Mouse (Mus musculus) limb, embryonic 15.5 days (tissue): Measurements from ENCODE around the gene Srp54a. TPM values are rescaled to one million over a fixed set of nuclear protein-coding genes. Genes with fewer than 3 reads are reported as not detected.
"Not testable (repeated sequence)": the region's sequence is repeated elsewhere in the genome, so short reads cannot be mapped to it uniquely, and the experiment has no call there.

Source experiments
- ATAC-seq: fragments of 200-750 bp; cut with Nextera tagmentation; 2 replicates; pipeline ENCODE4 v1.8.0; 2017; ENCODE audit warnings: low read depth, moderate TSS enrichment; ENCODE audit not compliant: insufficient number of reproducible peaks, low FRiP score, low TSS enrichment
- H3K27ac ChIP-seq: fragments of 300-500 bp; sonication (generic); 2 replicates; pipeline ENCODE4 v1.5.1; 2015; ENCODE audit warnings: moderate library complexity, mild to moderate bottlenecking, inconsistent platforms
- H3K27me3 ChIP-seq: fragments of 300-500 bp; sonication (generic); 2 replicates; pipeline ENCODE4 v1.6.1; 2015; ENCODE audit warnings: inconsistent platforms
- H3K36me3 ChIP-seq: fragments of 300-500 bp; sonication (generic); 2 replicates; pipeline ENCODE4 v1.6.1; 2015; ENCODE audit warnings: inconsistent platforms
- H3K4me1 ChIP-seq: fragments of 300-500 bp; sonication (generic); 2 replicates; pipeline ENCODE4 v1.6.1; 2015; ENCODE audit warnings: inconsistent platforms
- H3K4me2 ChIP-seq: fragments of 300-500 bp; sonication (generic); 2 replicates; pipeline ENCODE4 v1.6.1; 2015; ENCODE audit warnings: mild to moderate bottlenecking, inconsistent platforms
- H3K4me3 ChIP-seq: fragments of 300-500 bp; sonication (generic); 2 replicates; pipeline ENCODE4 v1.5.1; 2015; ENCODE audit warnings: mild to moderate bottlenecking, inconsistent platforms
- H3K9ac ChIP-seq: fragments of 300-500 bp; sonication (generic); 2 replicates; pipeline ENCODE4 v1.6.1; 2015; ENCODE audit warnings: inconsistent platforms
- H3K9me3 ChIP-seq: fragments of 300-500 bp; sonication (generic); 2 replicates; pipeline ENCODE4 v1.6.1; 2016; ENCODE audit warnings: inconsistent platforms
- WGBS: fragments of 180-500 bp; shearing (Covaris S2); methylation state at CpG from one replicate; pipeline ENCODE4 v1.1.7; 2015; 5-methylcytosine and 5-hydroxymethylcytosine counted together
- polyA plus RNA-seq: library from polyadenylated mRNA; unstranded; fragments of >200 nt; fragmentation: Nextera tagmentation; extraction: Ambion mirVana; gene quantifications from 2 replicates; pipeline ENCODE4 v1.2.1, GENCODE M21; 2015

Srp54a gene
- polyA plus RNA-seq: 196 and 204 TPM in 2 replicates

GRCm38 (mm10) chr12:55079726-55080600 is at the start of gene Srp54a, which contains the start of gene 2700097O09Rik:
Srp54a (plus strand) TSS chr12:55080262.
2700097O09Rik (minus strand) TSS chr12:55080110.
- H3K4me3 ChIP-seq: peak within 1 kb of the TSS; percentile 70
- peak within 1 kb of the TSS; percentile 82 for H3K9ac ChIP-seq
- H3K36me3 ChIP-seq, H3K27me3 ChIP-seq, H3K4me1 ChIP-seq, H3K9me3 ChIP-seq: not testable (repeated sequence)
- H3K4me2 ChIP-seq: peak within 1 kb of the TSS; percentile 54
- WGBS: under 1% methylated on average over 60 of the region's 60 CpGs
- peak within 1 kb of the TSS; percentile 92 for H3K27ac ChIP-seq
- peak; percentile 97 for ATAC-seq

DNA sequence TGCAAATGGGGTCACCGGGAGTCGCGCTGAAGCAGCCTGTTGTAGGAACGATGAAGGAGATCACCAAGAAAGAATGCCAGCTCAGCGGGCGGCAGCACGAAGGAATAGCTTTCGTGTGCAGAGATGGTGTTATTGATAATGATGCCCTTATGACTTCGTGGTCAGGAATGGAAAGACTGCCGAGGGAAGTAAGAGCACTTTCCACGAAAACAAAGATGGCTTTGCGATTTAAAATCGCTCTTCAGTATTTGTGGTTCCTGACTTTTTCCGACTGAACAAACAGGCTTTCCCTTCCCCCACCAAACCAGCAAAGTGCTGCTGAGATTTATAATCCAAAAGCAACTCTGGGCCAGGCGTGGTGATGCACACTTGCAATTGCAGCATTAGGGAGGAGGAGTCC is 39.1 kb upstream of the Srp54a start:
- WGBS: 66% methylated on average over 15 of the region's 15 CpGs
- peaks cover 10% of the 10 kb centered on the region; the same call in 1 of the 2 replicates for H3K36me3 ChIP-seq
- H3K9ac ChIP-seq: no peak overlapping the region

GRCm38 (mm10) chr12:55049731-55050353 is 30.2 kb upstream of the Srp54a start:
- ATAC-seq: no peak
- Histone ChIP-seq H3K27ac (no peak overlapping the region), H3K27me3 (no peaks in the 10 kb centered on the region), H3K36me3 (peaks cover 20% of the 10 kb centered on the region), H3K4me1 (no peaks in the 10 kb centered on the region), H3K4me2 (no peak overlapping the region), H3K9me3 (no peaks in the 10 kb centered on the region), H3K4me3 (no peak overlapping the region), H3K9ac (no peak overlapping the region)
- 86% methylated on average over 8 of the region's 8 CpGs for WGBS

More for the DNA sequence above, 39.1 kb upstream of the Srp54a start:
- no peak overlapping the region for H3K4me3 ChIP-seq
- no peaks in the 10 kb centered on the region for H3K4me1 ChIP-seq
- no peak for ATAC-seq
- no peaks in the 10 kb centered on the region for H3K9me3 ChIP-seq
- no peak overlapping the region for H3K27ac ChIP-seq
- H3K27me3 ChIP-seq: no peaks in the 10 kb centered on the region
- no peak overlapping the region for H3K4me2 ChIP-seq

- no peak overlapping the region for H3K27ac ChIP-seq
- H3K4me2 ChIP-seq: no peak overlapping the region
- no peaks in the 10 kb centered on the region for H3K4me1 ChIP-seq
- H3K9ac ChIP-seq: no peak overlapping the region
- H3K9me3 ChIP-seq: no peaks in the 10 kb centered on the region
- WGBS: 86% methylated on average over 8 of the region's 8 CpGs
- H3K27me3 ChIP-seq: no peaks in the 10 kb centered on the region
- H3K4me3 ChIP-seq: no peak overlapping the region
- peaks cover 9% of the 10 kb centered on the region for H3K36me3 ChIP-seq
- no peak for ATAC-seq
These were observed 28.6 kb upstream of the Srp54a start for GRCm38 (mm10) chr12:55051210-55052173.

GRCm38 (mm10) chr12:55053267-55053666 is 26.8 kb upstream of the Srp54a start:
- 0 out of 2 replicates have a peak, but pooled peaks cover under 1% of the 10 kb centered on the region for H3K36me3 ChIP-seq
- no peak overlapping the region for H3K27ac ChIP-seq
- ATAC-seq: no peak
- no peaks in the 10 kb centered on the region for H3K4me1 ChIP-seq
- H3K4me3 ChIP-seq: no peak overlapping the region
- H3K4me2 ChIP-seq: no peak overlapping the region
- H3K9ac ChIP-seq: no peak overlapping the region
- 88% methylated on average over 7 of the region's 7 CpGs for WGBS
- H3K9me3 ChIP-seq: no peaks in the 10 kb centered on the region
- H3K27me3 ChIP-seq: no peaks in the 10 kb centered on the region

GRCm38 (mm10) chr12:55054551-55055241 is 25.4 kb upstream of the Srp54a start:
- H3K9ac ChIP-seq: no peak overlapping the region
- no peak overlapping the region for H3K4me3 ChIP-seq
- no peak for ATAC-seq
- H3K9me3 ChIP-seq: no peaks in the 10 kb centered on the region
- H3K36me3 ChIP-seq: peaks cover 5% of the 10 kb centered on the region; the same call in 1 of the 2 replicates
- 69% methylated on average over 2 of the region's 2 CpGs for WGBS
- H3K27me3 ChIP-seq: no peaks in the 10 kb centered on the region
- no peak overlapping the region for H3K27ac ChIP-seq
- H3K4me2 ChIP-seq: no peak overlapping the region
- no peaks in the 10 kb centered on the region for H3K4me1 ChIP-seq

DNA sequence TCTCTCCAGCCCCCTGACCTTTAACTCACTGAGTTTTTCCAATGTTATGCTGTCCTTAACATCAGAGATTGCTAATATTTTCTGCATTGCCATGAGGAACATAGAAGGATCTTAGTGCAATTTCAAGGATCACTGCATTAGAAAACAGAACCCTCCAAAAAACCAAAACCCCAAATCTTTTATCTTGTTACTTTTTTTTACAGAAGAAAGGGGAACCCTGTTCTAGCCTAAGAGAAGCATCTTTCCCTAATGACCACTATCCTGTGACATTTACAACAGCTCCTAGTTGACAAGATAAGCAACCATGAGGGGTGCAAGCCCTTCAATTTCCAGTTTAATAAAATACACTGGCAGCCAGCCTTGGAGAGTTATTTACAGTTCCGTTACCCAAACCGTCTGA is 23.4 kb upstream of the Srp54a start:
- ATAC-seq: no peak
- no peak overlapping the region for H3K4me2 ChIP-seq
- H3K9me3 ChIP-seq: no peaks in the 10 kb centered on the region
- WGBS: 57% methylated on average over 2 of the region's 2 CpGs
- H3K4me1 ChIP-seq: no peaks in the 10 kb centered on the region; the same call in 1 of the 2 replicates
- H3K27ac ChIP-seq: no peak overlapping the region
- H3K9ac ChIP-seq: no peak overlapping the region
- H3K36me3 ChIP-seq: peaks cover 5% of the 10 kb centered on the region; the same call in 1 of the 2 replicates
- no peak overlapping the region for H3K4me3 ChIP-seq
- H3K27me3 ChIP-seq: no peaks in the 10 kb centered on the region

DNA sequence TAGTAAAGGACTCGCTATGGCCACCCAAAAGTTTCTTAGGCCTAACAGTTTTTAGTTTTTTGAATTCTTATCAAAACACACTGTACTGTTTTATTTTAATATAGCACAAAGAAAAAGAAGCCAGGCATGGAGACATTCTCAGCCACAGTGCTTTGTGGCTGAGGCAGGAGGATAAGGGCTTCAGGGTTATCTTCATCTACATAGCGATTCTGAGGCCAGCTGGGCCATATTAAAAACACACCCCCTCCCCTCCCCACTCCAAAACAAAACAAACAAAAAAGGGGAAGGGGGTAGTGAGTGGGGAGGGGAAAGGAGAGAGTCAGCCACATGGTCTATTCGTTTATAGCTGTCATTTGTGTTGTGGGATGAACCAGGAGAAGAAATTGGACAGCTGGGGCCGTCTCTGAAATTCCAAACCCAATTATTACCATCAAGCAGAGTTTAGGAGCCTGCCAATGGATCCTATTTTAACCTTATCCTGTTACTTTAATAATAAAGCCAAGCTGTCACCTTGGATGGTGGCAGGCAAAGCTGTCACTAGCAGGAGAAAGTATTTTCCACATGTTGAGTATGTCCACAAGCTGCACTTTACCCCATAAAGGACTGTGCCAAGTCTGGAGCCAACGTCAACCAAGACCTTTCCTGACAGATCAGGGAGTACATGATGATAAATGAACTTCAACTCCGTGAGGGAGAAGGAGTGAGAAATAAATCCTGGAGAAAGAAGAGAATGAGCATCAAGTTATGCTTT is 21.0 kb upstream of the Srp54a start:
- no peak overlapping the region for H3K4me3 ChIP-seq
- H3K9me3 ChIP-seq: no peaks in the 10 kb centered on the region
- ATAC-seq: no peak
- H3K9ac ChIP-seq: no peak overlapping the region
- H3K4me1 ChIP-seq: no peaks in the 10 kb centered on the region; the same call in 1 of the 2 replicates
- H3K27ac ChIP-seq: no peak overlapping the region
- WGBS: 57% methylated on average over 6 of the region's 6 CpGs
- H3K27me3 ChIP-seq: no peaks in the 10 kb centered on the region
- H3K36me3 ChIP-seq: peaks cover 5% of the 10 kb centered on the region; the same call in 1 of the 2 replicates
- no peak overlapping the region for H3K4me2 ChIP-seq

GRCm38 (mm10) chr12:55059812-55060211 is 20.2 kb upstream of the Srp54a start:
- ATAC-seq: no peak
- no peak overlapping the region for H3K4me3 ChIP-seq
- WGBS: 74% methylated on average over 3 of the region's 3 CpGs

GRCm38 (mm10) chr12:55060212-55060898 is 19.7 kb upstream of the Srp54a start:
- no peak overlapping the region for H3K4me2 ChIP-seq
- no peak for ATAC-seq
- H3K36me3 ChIP-seq: peaks cover 5% of the 10 kb centered on the region; the same call in 1 of the 2 replicates
- H3K27me3 ChIP-seq: no peaks in the 10 kb centered on the region
- no peak overlapping the region for H3K27ac ChIP-seq
- H3K4me3 ChIP-seq: no peak overlapping the region
- H3K9me3 ChIP-seq: no peaks in the 10 kb centered on the region
- 81% methylated on average over 6 of the region's 6 CpGs for WGBS
- H3K9ac ChIP-seq: no peak overlapping the region
- no peaks in the 10 kb centered on the region; the same call in 1 of the 2 replicates for H3K4me1 ChIP-seq

More at GRCm38 (mm10) chr12:55059812-55060211, 20.2 kb upstream of the Srp54a start:
- H3K9me3 ChIP-seq: no peaks in the 10 kb centered on the region
- H3K9ac ChIP-seq: no peak overlapping the region
- H3K4me2 ChIP-seq: no peak overlapping the region
- peaks cover 5% of the 10 kb centered on the region; the same call in 1 of the 2 replicates for H3K36me3 ChIP-seq
- no peaks in the 10 kb centered on the region; the same call in 1 of the 2 replicates for H3K4me1 ChIP-seq
- no peaks in the 10 kb centered on the region for H3K27me3 ChIP-seq
- no peak overlapping the region for H3K27ac ChIP-seq
